Mouse (Mus musculus) MEL (cell line): Measurements from ENCODE around the gene Kcnk7. TPM values are rescaled to one million over a fixed set of nuclear protein-coding genes. Genes with fewer than 3 reads are reported as not detected.

Source experiments
- DNase-seq: peaks from one replicate; pipeline ENCODE4 v3.0.0; 2011; ENCODE audit warnings: low read depth, low spot score
- H3K27ac ChIP-seq: 2 replicates; pipeline ENCODE4 v1.5.1; 2012; ENCODE audit warnings: low read depth, mild to moderate bottlenecking, control low read depth, low read length, moderate library complexity; ENCODE audit not compliant: control insufficient read depth
- H3K27me3 ChIP-seq, 2 experiments: fragments of 150-350 bp in 1 of 2; sonication (generic) in 1 of 2; 2 replicates each; pipeline ENCODE4 v1.6.1; 2012; ENCODE audit warnings: low read length in 2 of 2, mild to moderate bottlenecking in 2 of 2, improper control_type of control experiment in 1 of 2, moderate library complexity in 1 of 2; ENCODE audit not compliant: insufficient read depth in 2 of 2, control insufficient read depth in 1 of 2
- H3K36me3 ChIP-seq, 2 experiments: 2 replicates each; pipeline ENCODE4 v1.6.1; 2012 to 2014; ENCODE audit warnings: low read length in 2 of 2, improper control_type of control experiment in 1 of 2, inconsistent platforms in 1 of 2, mild to moderate bottlenecking in 1 of 2; ENCODE audit not compliant: insufficient read depth in 2 of 2, control insufficient read depth in 1 of 2
- H3K4me1 ChIP-seq, 2 experiments: fragments of 150-350 bp in 1 of 2; sonication (generic) in 1 of 2; 2 replicates each; pipeline ENCODE4 v1.6.1; 2012; ENCODE audit warnings: low read length in 2 of 2, improper control_type of control experiment in 1 of 2, mild to moderate bottlenecking in 1 of 2; ENCODE audit not compliant: insufficient read depth in 2 of 2, control insufficient read depth in 1 of 2
- H3K4me3 ChIP-seq, 2 experiments: fragments of 150-350 bp in 1 of 2; sonication (generic) in 1 of 2; 2 replicates each; pipeline ENCODE4 v1.5.1; 2012; ENCODE audit warnings: low read depth in 2 of 2, low read length in 2 of 2, mild to moderate bottlenecking in 2 of 2, moderate library complexity in 2 of 2, control low read depth in 1 of 2, improper control_type of control experiment in 1 of 2; ENCODE audit not compliant: control insufficient read depth in 1 of 2, insufficient read depth in 1 of 2
- H3K79me2 ChIP-seq: 2 replicates; pipeline ENCODE4 v1.6.1; 2012; ENCODE audit warnings: mild to moderate bottlenecking, low read length, moderate library complexity; ENCODE audit not compliant: control insufficient read depth, poor library complexity, insufficient read depth
- H3K9ac ChIP-seq: 2 replicates; pipeline ENCODE4 v1.6.1; 2012; ENCODE audit warnings: low read depth, mild to moderate bottlenecking, control low read depth, low read length, moderate library complexity; ENCODE audit not compliant: control insufficient read depth, poor library complexity, severe bottlenecking
- H3K9me3 ChIP-seq: fragments of 150-350 bp; sonication (generic); replicated peaks from 2 replicates; pipeline ENCODE4 v1.6.1; 2012; ENCODE audit warnings: mild to moderate bottlenecking, low read length, improper control_type of control experiment, moderate library complexity; ENCODE audit not compliant: insufficient read depth
- BHLHE40 ChIP-seq: IDR thresholded peaks from 2 replicates; pipeline ENCODE4 v1.6.1; 2012; ENCODE audit warnings: low read depth, mild to moderate bottlenecking, inconsistent platforms, low read length, improper control_type of control experiment, borderline replicate concordance
- CHD1 ChIP-seq: IDR thresholded peaks from 2 replicates; pipeline ENCODE4 v1.6.1; 2012; ENCODE audit warnings: low read depth, mild to moderate bottlenecking, inconsistent platforms, low read length, improper control_type of control experiment
- CTCF ChIP-seq, 3 experiments: IDR thresholded peaks in 2 of 3; conservative IDR thresholded peaks in 1 of 3; 2 replicates each; pipeline ENCODE4 v1.5.1; 2011 to 2012; ENCODE audit warnings: low read length in 3 of 3, low read depth in 2 of 3, mild to moderate bottlenecking in 2 of 3, improper control_type of control experiment in 1 of 3, inconsistent platforms in 1 of 3, mixed read lengths in 1 of 3, moderate library complexity in 1 of 3; ENCODE audit not compliant: control insufficient read depth in 1 of 3, insufficient read depth in 1 of 3, poor library complexity in 1 of 3, severe bottlenecking in 1 of 3
- ELF1 ChIP-seq: IDR thresholded peaks from 2 replicates; pipeline ENCODE4 v1.6.1; 2014; ENCODE audit warnings: low read depth, mild to moderate bottlenecking, inconsistent platforms, low read length, improper control_type of control experiment, moderate library complexity
- ETS1 ChIP-seq: IDR thresholded peaks from 2 replicates; pipeline ENCODE4 v1.6.1; 2012; ENCODE audit warnings: low read depth, mild to moderate bottlenecking, inconsistent platforms, low read length, improper control_type of control experiment, moderate library complexity
- GABPA ChIP-seq: IDR thresholded peaks from 2 replicates; pipeline ENCODE4 v1.6.1; 2012; ENCODE audit warnings: low read depth, mild to moderate bottlenecking, inconsistent platforms, low read length, improper control_type of control experiment, moderate library complexity
- GATA1 ChIP-seq: IDR thresholded peaks from 2 replicates; pipeline ENCODE4 v1.6.1; 2011; ENCODE audit warnings: low read depth, low read length, improper control_type of control experiment
- HCFC1 ChIP-seq: IDR thresholded peaks from 2 replicates; pipeline ENCODE4 v1.6.1; 2012; ENCODE audit warnings: low read depth, mild to moderate bottlenecking, inconsistent platforms, low read length, improper control_type of control experiment, moderate library complexity
- JUND ChIP-seq: IDR thresholded peaks from 2 replicates; pipeline ENCODE4 v1.6.1; 2011; ENCODE audit warnings: low read depth, mild to moderate bottlenecking, improper control_type of control experiment, low read length
- MAFK ChIP-seq: IDR thresholded peaks from 2 replicates; pipeline ENCODE4 v1.6.1; 2011; ENCODE audit warnings: low read depth, mild to moderate bottlenecking, low read length, improper control_type of control experiment, borderline replicate concordance
- MAX ChIP-seq: IDR thresholded peaks from 2 replicates; pipeline ENCODE4 v1.6.1; 2011; ENCODE audit warnings: low read length, improper control_type of control experiment
- MAZ ChIP-seq: IDR thresholded peaks from 2 replicates; pipeline ENCODE4 v1.6.1; 2012; ENCODE audit warnings: low read depth, mild to moderate bottlenecking, inconsistent platforms, low read length, improper control_type of control experiment
- MEF2A ChIP-seq: IDR thresholded peaks from 2 replicates; pipeline ENCODE4 v1.6.1; 2014; ENCODE audit warnings: low read depth, mild to moderate bottlenecking, inconsistent platforms, low read length, improper control_type of control experiment; ENCODE audit not compliant: poor library complexity, insufficient replicate concordance, severe bottlenecking; ENCODE audit errors: extremely low read depth
- MXI1 ChIP-seq: IDR thresholded peaks from 2 replicates; pipeline ENCODE4 v1.6.1; 2011; ENCODE audit warnings: mild to moderate bottlenecking, low read depth, low read length, improper control_type of control experiment
- MYC ChIP-seq: IDR thresholded peaks from 2 replicates; pipeline ENCODE4 v1.6.1; 2011; ENCODE audit warnings: low read depth, mild to moderate bottlenecking, low read length, improper control_type of control experiment, moderate library complexity
- NELFE ChIP-seq: IDR thresholded peaks from 2 replicates; pipeline ENCODE4 v1.6.1; 2011; ENCODE audit warnings: low read depth, low read length, improper control_type of control experiment
- POLR2A ChIP-seq, 2 experiments: IDR thresholded peaks; 2 replicates each; pipeline ENCODE4 v1.6.1; 2011 to 2012; ENCODE audit warnings: low read length in 2 of 2, mild to moderate bottlenecking in 2 of 2, control low read depth in 1 of 2, improper control_type of control experiment in 1 of 2, low read depth in 1 of 2, moderate library complexity in 1 of 2; ENCODE audit not compliant: control insufficient read depth in 1 of 2, insufficient read depth in 1 of 2, poor library complexity in 1 of 2
- POLR2AphosphoS2 ChIP-seq: IDR thresholded peaks from 2 replicates; pipeline ENCODE4 v1.6.1; 2011; ENCODE audit warnings: low read length, improper control_type of control experiment
- POLR2AphosphoS5 ChIP-seq: IDR thresholded peaks from 2 replicates; pipeline ENCODE4 v1.6.1; 2012; ENCODE audit warnings: low read depth, borderline replicate concordance, mild to moderate bottlenecking, inconsistent platforms, low read length, moderate library complexity, mixed read lengths
- SIN3A ChIP-seq: IDR thresholded peaks from 2 replicates; pipeline ENCODE4 v1.6.1; 2012; ENCODE audit warnings: low read length, improper control_type of control experiment, inconsistent platforms
- TBP ChIP-seq: IDR thresholded peaks from 2 replicates; pipeline ENCODE4 v1.8.0; 2011; ENCODE audit warnings: low read depth, low read length, improper control_type of control experiment
- UBTF ChIP-seq: IDR thresholded peaks from 2 replicates; pipeline ENCODE4 v1.6.1; 2012; ENCODE audit warnings: low read depth, mild to moderate bottlenecking, inconsistent platforms, low read length, improper control_type of control experiment, moderate library complexity, borderline replicate concordance; ENCODE audit not compliant: insufficient read depth
- USF1 ChIP-seq: IDR thresholded peaks from 2 replicates; pipeline ENCODE4 v1.6.1; 2014; ENCODE audit warnings: low read depth, mild to moderate bottlenecking, inconsistent platforms, low read length, improper control_type of control experiment, moderate library complexity
- USF2 ChIP-seq, 2 experiments: IDR thresholded peaks; 2 replicates each; pipeline ENCODE4 v1.6.1; 2011 to 2012; ENCODE audit warnings: improper control_type of control experiment in 2 of 2, low read length in 2 of 2, borderline replicate concordance in 1 of 2, inconsistent platforms in 1 of 2, low read depth in 1 of 2, mild to moderate bottlenecking in 1 of 2; ENCODE audit not compliant: insufficient read depth in 1 of 2
- ZMIZ1 ChIP-seq: IDR thresholded peaks from 2 replicates; pipeline ENCODE4 v1.6.1; 2012; ENCODE audit warnings: low read depth, mild to moderate bottlenecking, inconsistent platforms, low read length, improper control_type of control experiment, moderate library complexity
- polyA plus RNA-seq, 2 experiments: library from polyadenylated mRNA; stranded (reverse) in 1 of 2; unstranded in 1 of 2; fragments of >175 nt in 1 of 2; fragments of >200 nt in 1 of 2; gene quantifications; 2 replicates each; pipeline versions ENCODE4 v1.2.1 to v1.2.4; 2012; ENCODE audit warnings: low replicate concordance in 2 of 2, low read depth in 1 of 2; ENCODE audit not compliant: insufficient read length in 2 of 2, insufficient read depth in 1 of 2, missing spikeins in 1 of 2
- total RNA-seq: library from RNA; depleted of rRNA; stranded (reverse); fragments of 300-350 nt; gene quantifications from 2 replicates; pipeline ENCODE4 v1.2.3, GENCODE M21; 2012

Gene Kcnk7
- total and polyA plus RNA-seq, 3 experiments = 0.23 to 0.60 TPM; not detected in 1

DNA sequence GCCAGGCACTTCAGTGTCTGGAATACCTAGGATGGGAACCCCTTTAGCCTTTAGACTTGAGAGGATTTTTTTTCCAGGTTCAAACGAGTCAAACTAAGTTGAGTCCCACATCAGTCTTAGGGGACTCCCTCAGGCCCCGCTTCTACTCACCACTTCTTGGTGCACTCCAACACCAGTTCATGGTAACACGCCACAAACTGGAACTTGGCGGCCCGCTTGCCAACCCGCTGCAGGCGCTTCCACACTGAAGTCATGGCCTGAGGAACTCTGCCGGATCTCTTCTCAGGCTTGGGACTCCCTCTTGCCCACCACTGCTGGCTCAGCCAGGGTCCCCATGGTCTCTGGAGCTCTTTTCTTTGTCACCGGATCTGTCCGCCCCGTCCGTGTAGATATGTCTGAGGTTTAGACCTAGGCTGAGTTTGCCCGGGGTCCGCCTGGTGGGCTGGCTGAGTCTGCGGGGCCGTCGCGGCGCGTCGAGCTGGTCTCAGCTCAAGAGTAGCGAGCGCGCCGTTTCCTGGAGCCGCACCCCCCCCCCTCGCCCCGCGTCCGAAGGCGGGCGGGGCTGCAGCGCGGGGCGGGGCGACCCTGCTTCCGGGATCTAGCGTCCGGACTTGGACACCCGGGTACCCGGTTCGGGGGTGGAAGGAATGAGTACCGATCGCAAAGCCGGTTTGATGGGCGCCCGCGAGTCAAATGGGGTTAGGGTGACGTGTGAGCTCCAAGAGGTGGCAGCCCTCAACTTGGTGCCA is 21.8 kb downstream of the Kcnk7 start, which contains the start of gene Ehbp1l1:
TSS of gene Ehbp1l1 (minus strand) at position 551 of the 749 bp plus-strand sequence.
- Histone ChIP-seq H3K27me3 (no peaks in the 10 kb centered on the region), H3K9ac (peak within 1 kb of the TSS; percentile 93), H3K36me3 (peaks cover 3 to 31% of the 10 kb centered on the region in 2 experiments; a peak in 3 of 4 replicates), H3K4me1 (peaks cover 3 to 50% of the 10 kb centered on the region in 2 experiments; a peak in 3 of 4 replicates), H3K4me3 (peak within 1 kb of the TSS; percentile 70 to 93), H3K79me2 (peaks cover 51% of the 10 kb centered on the region), H3K9me3 (no peaks in the 10 kb centered on the region), H3K27ac (peak within 1 kb of the TSS; percentile 95)
- TF ChIP-seq GABPA = no peak
- no peak for TF ChIP-seq JUND
- TF ChIP-seq UBTF = no peak
- no peak for TF ChIP-seq GATA1
- TF ChIP-seq MAZ = peak; percentile 95
- TF ChIP-seq MAFK = no peak
- TF ChIP-seq MYC = no peak
- TF ChIP-seq ZMIZ1 = peak; percentile 52; the same call in 1 of the 2 replicates
- no peak for TF ChIP-seq POLR2AphosphoS5
- TF ChIP-seq HCFC1 = peak; percentile 54; the same call in 1 of the 2 replicates
- TF ChIP-seq USF1 = no peak
- peak; percentile 95 for TF ChIP-seq ELF1
- TF ChIP-seq SIN3A = no peak; the same call in 1 of the 2 replicates
- peak; percentile 24; the same call in 1 of the 2 replicates for TF ChIP-seq MXI1
- TF ChIP-seq POLR2A (IDR thresholded peaks at IDR 0.05; ENCODE audit: control insufficient read depth in 1 of 2, insufficient read depth in 1 of 2, low read depth in 1 of 2, low read length in 2 of 2, poor library complexity in 1 of 2) = peak; percentile 61 to 80; a peak in 2 of 4 replicates
- no peak for TF ChIP-seq MEF2A
- peak; percentile 73 for TF ChIP-seq NELFE
- TF ChIP-seq MAX = 0 out of 2 replicates have a peak, but pooled peaks have one; percentile 11
- TF ChIP-seq ETS1 = no peak
- TF ChIP-seq USF2 (IDR thresholded peaks at IDR 0.05; ENCODE audit: borderline replicate concordance in 1 of 2, insufficient read depth in 1 of 2, low read depth in 1 of 2, low read length in 2 of 2) = no peak
- no peak for TF ChIP-seq CTCF (IDR thresholded peaks at IDR 0.05 in 2 of 3, conservative IDR thresholded peaks at IDR 0.05 in 1 of 3; ENCODE audit: control insufficient read depth in 1 of 3, insufficient read depth in 1 of 3, low read depth in 2 of 3, low read length in 3 of 3, poor library complexity in 1 of 3, severe bottlenecking in 1 of 3)
- TF ChIP-seq POLR2AphosphoS2 = peak; percentile 57
- no peak for TF ChIP-seq CHD1
- TF ChIP-seq BHLHE40 = no peak
- TF ChIP-seq TBP = no peak; the same call in 1 of the 2 replicates
- DNase-seq = peak; percentile 86
